Mouse (Mus musculus) cerebellum, adult 9-10 months (tissue): Measurements from ENCODE around the gene Rwdd2b.

Experiments
- DNase-seq: peaks from one replicate; pipeline ENCODE4 v3.0.0; 2022

Rwdd2b gene

DNA sequence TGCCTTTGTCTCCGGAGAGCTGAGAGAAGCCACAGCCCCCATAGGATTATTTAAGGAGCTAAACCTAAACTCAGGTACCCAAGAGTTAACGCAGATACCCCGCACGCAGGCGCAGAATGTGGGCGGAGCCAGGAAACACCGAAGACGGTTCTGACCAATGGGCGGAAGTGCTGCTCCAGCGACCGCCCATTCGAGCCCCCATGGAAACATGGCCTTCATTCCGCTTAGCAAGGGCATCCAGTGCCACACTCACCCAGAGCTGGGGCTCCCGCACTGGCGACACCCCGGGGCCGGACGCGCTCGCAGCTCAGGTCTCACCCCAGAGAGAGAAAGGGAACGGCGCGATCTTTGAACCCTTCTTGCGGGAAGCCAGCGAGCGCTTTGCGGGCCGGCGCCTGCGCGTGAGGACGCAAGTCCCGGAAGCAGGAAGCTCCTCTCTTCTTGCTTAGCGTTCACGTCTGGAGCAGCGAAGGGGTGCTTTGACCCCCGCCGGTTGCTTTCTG is at the start of gene Rwdd2b:
Gene Rwdd2b, minus strand, starts transcription at position 390 of the 503 bp plus-strand sequence.
- DNase-seq = peak; percentile 93

DNA sequence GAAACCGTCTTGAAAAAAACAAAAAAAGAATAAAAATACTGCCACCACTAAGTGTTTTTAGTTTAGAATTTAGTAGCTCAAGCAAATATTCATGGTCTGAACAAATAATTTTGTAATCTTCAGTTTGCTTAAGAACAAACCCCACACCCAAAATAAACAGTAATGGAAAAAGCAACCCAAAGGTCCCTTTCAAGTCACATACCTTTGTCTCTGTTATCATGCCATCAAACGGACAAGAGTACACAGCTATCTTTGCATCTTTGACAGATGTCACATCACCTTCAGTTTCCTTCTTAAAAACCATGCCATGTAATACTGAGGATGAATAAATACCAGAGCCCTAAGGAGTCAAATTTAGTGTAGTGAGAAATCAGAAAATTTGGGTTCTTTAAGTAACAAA is 48.2 kb upstream of the Rwdd2b start:
- DNase-seq = no peak

DNA sequence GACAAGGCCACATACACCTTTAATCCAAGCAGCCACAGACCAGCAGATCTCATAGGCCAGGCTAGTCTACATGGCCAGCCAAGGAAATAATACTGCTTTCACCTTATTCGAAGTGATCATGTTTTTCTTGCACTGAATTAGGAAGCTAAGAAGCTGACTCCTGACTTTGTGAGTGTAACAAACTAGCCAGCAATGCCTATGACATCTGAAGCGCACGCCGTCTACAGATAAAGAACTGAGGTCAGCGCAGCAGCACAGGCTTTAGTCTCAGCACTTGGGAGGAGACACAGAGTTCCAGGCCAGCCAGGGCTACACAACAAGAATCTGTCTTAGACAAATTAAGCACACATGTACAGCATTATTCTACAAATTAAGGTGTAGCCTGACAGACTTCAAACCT is 46.4 kb upstream of the Rwdd2b start:
- DNase-seq = no peak

DNA sequence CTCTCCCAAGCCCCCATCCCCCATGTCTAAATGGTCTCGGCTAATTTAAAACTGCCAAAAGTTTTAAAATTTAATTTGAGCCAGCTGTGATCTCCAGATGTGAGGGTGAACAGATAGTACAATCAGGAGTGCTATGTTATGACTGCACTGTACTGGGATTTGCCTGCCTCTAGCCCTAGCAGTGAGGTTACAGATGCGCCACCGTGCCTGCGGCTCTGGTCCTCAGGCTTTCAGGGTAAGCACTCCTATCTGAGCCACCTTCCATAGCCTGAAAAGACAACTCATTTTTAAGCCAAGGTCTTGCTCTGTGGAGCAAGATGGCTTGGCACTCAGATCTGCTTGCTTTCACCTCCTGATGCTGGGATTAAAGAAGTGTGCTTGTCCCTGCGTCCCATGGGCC is 44.0 kb upstream of the Rwdd2b start:
- no peak for DNase-seq

DNA sequence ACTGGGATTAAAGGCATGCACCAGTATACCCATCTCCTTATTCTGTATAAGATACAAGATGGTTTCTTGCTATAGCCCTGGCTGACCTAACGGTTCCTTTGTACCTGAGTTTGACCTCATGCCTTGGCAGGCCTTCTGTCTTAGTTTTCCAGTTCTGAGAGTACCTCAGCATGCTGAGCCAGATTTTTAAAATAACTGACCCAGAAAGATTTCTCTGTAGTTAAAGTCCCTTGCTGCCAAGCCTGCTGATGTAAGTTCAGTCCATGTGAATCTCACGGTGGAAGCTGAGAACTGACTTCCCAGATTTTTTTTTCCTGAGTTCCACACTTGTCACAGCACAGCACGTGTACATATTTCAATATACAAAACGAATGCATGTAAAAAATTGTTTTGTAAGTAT is 30.2 kb upstream of the Rwdd2b start:
- no peak for DNase-seq

DNA sequence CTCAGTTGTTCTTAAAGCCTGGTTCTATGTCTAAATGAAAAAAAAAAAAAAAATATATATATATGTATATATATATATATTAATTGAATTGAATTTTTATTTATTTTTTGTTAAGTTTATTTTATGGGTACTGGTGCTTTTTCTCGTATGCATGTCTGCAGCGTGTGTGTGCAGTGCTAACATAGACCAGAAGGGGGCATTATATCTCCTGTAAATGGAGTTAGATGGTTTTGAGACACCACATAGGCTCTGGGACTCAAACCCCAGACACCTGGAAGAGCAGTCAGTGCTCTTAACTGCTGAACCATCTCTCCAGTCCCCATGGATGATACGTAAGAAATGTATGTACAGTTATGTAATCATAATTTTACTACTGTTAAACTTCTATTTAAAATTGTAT is 18.4 kb upstream of the Rwdd2b start:
- DNase-seq = no peak

DNA sequence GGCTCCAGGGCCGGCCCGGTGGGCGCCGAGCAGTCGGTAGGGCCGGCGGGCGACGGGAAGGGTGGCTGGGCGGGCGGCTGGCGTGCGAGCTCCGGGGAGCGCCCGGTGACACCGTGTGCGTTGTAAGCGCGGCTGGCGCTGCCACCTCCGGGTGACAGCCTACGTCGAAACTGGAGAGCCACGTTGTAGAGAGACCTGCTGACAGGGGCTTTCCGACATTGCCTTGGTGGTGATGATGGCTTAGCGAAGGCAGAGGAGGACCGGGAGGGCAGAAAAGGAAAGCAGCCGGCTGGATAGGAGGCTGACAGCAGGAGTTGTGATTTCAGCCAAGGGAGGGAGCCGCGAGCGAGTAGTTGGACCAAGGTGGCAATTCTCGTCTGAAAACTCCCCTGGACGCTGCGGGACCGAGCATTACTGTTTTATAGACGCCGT is 14.8 kb upstream of the Rwdd2b start:
- DNase-seq = peak; percentile 42

DNA sequence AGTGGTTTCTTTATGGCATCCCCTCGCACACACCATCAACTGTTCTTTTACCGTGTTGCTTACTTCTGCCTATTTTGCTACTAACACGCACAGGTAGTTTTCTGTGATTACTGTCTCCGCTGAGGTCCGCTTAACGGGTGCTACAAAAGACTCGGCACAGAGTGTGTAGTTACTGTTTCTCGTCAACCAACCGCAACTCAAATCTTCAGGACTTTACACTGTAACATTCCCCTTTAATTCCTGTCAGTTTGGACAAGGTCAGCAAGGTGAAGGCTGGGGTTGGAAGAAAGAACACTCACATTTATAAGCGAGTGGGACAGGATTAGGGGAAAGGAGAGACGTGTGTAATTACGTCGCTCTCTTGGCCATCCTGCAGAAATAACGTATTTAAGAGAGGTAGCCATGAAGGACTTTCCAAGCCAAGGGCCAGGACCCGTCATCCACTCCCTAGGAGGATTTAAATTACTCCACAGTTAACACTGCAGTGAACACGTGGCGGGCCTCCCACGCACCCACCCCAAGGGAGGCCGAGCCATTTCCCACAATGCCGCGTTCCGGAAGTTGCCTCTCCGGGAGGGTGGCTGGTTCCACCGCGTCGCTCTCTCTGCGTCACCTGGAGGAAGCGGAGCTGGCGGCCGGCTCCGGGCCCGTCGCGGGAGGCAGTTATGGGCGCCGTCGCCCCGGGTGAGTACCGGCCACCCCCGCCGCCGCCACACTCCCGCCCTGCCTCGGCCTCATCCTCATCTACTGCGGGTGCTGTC is 14.2 kb upstream of the Rwdd2b start, which contains the start of gene Usp16:
Gene Usp16, plus strand, starts transcription at position 285 of the 761 bp plus-strand sequence.
- DNase-seq = peak; percentile 89

DNA sequence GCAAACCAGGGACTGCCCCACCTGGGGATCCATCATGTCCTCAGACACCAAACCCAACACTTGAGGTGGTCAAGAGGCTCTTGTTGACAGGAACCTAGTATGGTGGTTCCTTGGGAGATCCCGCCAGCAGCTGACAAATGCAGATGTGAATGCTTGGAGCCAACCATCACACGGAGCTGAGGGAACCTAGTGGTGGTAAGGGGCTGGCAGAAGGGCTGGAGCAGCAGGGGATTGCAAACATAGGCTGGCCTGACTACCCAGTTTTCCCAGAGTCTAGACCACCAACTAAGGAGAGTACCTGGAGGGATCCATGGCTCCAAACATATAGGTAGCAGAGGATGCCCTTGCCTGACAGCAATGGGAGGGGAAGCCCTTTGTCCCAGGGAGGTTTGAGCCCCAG is 12.9 kb upstream of the Rwdd2b start:
- DNase-seq = no peak

DNA sequence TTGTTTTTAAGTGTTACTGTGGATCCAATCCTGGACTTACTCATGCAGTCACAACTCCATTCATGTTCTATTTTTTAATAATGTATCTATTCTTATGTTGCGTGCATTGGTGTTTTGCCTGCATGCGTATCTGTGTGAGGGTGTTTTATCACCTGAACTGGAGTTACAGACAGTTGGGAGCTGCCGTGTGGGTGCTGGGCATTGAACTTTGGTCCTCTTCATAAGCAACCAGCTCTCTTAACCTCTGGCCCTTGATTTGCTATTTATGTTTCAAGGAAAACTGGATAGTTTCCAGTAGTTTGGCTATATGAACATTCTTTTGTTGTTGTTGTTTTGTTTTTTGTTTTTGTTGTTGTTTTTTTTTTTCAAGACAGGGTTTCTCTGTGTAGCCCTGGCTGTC is 5.2 kb upstream of the Rwdd2b start:
- no peak for DNase-seq

DNA sequence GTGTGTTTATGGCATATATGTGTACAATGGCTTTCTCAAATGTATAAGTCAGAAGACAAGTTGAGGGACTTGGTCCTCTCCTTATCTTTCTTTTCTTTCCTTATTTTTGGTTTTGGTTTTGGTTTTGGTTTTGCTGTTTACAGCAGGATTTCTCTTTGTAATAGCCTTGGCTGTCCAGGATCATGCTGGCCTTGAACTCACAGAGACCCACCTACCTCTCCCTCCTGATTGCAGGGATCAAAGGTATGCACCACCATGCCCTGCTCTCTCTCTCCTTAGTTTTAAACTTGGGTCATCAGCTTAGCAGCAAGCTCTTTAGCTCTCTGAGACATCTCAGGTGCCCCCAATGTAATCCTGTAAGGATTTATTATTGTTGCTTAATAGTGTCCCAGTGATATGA is 4.7 kb upstream of the Rwdd2b start:
- DNase-seq = no peak

DNA sequence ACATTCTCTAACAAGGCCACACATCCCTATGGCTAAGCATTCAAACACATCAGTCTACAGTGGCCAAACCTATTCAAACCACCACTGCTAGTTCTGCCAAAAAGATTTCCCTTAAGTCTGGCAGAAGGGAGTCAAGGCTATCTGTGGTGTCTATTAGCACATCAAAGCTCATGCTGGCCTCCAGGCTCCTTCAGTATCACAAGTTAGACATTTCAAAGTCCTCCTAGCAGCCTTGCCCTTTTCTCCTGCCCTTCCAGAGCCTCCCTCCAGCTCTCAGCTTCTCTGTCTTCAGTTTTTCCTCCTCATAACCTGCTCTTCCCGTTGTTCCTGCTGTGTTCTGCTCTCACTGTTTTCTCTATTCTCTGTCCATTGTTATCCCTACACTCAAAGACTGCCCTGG is 3.7 kb upstream of the Rwdd2b start:
- no peak for DNase-seq

DNA sequence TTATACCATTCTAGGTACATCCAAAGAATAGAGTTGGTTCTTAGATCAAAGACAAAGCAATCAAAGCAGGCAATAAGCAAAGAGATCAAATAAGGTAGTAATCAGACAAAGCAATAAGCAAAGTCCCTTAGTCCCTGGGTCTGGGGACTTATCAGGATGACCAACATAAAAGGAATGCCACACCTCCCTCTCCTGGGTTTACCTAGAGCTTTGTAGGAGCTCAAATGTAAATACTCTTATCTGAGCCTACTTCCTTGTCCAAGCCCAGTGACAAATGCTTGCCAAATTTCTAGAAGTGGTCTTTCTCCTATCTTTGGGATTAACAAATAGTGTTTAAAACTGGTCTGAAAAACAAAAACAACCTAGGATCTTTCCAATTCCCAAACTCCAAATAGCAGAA is 2.9 kb upstream of the Rwdd2b start:
- DNase-seq = no peak

DNA sequence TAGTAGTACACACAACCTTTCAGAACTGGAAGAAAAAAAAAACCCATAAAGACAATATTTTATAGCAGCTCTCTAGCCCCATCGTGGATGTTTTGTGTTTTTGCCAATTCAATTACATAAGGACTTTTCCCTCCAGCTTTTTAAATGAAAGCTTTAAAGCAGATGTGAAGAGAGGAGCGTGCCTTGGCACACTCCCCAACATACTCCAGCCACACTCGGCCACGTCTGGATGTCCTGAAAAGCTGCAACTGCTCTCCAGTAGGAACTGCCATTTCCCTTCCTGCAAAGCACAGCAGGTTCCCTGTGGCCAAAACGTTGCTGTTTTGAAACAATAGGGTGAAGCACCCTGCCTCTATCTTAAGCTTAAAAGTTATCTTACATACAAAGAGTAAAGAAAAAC is 1.9 kb upstream of the Rwdd2b start:
- no peak for DNase-seq

DNA sequence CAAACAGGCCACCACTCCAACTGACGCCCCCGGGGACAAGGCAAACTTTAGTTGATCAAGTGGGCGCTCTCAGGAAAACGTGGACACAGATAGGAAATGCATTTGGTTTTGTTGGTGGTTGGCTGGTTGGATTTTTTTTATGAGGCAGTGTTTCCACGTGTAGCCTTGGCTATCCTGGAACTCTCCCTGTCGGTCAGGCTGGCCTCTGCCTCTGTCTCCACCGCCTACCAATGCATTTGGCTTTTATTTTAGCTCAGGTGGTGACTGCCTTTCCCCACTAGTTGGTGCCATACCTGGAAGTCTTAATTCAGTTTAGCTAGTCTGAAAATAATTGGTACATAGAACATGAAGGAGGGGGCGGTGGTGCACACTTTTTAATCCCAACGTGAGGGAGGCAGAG is 716 bp upstream of the Rwdd2b start:
- peak; percentile 53 for DNase-seq

DNA sequence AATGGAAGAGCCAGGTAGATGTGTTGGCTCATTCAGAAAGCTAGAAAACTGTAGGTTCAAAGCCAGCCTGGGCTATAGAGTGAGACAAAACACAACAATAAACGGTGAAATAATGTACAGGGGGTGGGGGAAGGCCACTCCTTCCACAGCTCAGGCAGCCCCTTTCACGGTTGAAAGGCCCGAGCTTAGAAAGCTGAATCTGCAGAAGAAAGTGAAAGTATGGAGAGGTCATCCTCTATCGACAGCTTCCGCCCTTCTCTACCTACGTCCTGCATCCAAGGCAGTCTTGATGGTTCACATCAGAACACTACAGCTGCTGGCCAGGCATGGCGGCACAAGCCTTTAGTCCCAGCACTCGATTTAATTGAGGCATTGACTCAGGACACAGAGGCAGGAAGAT is 1.7 kb downstream of the Rwdd2b start:
- no peak for DNase-seq

DNA sequence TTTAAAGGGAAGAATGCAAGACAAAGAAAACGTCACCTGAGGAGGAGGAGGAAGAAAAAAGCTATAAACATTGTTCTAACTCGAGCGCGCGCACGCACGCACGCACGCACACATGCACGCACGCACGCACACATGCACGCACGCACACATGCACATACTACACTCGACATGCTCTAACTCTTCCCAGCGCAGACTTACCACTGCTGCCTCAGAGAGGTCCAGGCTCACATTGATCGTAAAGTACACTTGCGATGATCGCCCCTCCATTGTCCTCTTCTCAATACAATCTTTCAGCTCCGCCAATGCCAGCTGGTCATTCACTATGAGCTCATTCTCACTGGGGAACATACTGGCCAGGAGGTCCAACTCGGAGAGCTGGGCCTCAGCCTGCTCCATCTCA is 3.3 kb downstream of the Rwdd2b start:
- no peak for DNase-seq

DNA sequence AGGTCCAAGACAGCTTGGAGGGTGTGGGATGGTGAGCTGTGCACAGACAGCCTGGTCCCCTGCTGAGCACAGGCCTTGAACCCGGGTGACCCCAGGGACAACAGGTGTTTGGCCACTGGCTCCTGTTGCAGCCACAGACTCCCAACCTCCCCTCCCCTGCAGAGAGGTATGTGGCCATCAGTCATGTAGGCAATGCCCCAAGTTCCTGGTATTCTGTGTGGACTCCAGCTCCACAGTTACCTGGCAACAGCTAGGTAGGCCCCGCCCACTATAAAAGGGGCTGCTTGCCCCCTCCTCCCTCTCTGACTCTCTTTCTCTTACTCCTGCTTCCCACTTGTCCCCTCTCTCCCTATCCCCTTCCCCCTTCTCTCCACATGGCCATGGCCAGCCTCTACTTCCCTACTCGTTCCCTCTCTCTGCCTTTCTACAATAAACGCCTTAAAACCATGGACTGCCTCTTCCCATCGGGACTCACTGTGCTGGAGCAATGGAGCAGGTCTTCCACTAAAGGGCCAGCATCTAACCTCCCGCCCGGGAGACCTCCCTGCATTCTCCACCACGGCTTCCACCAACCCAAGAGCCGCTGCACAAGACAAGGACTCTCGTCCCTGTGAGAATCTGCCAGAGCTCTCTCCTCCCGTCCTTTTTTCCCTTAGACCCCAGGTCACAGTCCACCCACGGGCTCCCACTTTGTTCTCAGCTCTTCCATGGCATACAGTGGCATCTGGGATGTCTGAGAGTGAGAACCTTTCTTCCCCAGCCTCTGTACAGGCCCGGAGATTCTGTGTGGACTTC is 4.8 kb downstream of the Rwdd2b start:
- DNase-seq = no peak

DNA sequence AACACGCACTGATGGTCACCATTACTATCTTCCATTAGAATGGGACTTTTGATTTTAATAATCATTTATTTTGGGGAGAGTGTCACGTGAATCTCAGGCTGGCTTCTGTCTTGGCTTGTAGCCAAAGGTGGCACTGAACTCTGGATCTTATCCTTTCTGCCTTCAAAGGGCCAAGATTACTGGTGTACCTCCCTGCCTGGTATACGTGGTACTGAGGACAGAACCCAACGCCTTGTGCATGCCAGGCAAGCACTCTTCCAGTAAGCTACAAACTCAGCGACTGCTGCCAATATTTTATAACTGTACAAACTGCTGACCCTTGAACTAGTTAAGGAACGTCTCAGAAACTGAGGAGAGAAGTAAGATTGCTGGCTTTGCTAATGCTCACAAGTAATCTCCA is 5.4 kb downstream of the Rwdd2b start:
- DNase-seq = no peak

DNA sequence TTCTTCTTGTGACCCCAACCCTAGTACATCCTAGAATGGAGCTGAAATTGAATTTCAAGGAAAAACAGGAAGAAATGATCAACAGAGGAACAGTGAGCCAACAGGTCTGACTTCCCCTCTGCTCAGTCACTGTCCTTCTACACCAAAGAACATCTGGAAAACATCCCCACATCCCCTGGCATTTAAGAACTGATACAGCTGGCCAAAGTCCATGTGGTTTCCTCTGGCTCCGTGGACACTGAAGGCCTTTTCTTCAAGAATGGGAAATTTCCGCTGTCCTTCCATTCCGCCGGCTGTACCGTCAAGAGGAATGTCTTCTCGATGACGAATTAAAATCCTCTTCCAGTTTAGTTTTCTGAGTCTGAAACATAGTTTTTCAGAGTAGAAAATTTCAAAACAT is 6.1 kb downstream of the Rwdd2b start:
- no peak for DNase-seq

DNA sequence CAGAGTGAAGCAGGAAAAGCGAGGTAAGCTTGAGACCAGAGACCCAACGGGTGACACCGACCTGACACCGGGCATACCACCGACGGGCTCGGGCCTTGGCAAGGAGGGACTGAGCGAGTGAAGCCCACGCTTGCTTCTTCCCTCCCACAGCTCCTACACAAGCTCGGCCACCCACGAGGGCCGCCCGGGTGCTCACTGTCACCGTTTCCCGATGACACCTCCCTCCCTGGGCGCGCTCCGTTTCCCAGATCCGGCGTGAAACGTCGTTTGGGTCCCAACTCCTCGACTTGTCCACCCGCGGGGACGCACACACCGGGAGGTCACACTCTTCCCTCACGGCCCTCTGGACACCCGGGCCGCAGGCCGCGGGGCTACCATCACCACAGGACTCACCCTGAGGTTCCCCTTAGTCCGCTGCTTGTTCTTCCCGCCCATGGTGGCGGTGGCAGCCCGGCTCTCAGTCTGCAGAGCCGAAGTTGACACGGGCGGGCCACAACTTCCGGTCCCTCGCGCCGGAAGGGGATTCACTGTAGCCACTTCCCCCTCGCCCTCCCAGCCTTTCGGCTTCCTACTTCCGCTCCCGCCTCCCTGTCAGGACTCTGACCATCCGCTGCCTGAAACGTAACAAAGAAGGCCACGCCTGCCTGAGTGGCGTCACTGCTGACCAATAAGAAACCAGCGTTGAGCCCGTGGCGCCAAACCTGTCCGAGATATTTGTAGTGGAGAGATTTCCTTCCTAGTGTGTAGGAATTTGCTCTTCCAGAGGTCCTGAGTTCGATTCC is 8.1 kb downstream of the Rwdd2b start, which contains the start of gene Ltn1:
Gene Ltn1, minus strand, starts transcription at position 580 of the 782 bp plus-strand sequence.
- peak; percentile 99 for DNase-seq

DNA sequence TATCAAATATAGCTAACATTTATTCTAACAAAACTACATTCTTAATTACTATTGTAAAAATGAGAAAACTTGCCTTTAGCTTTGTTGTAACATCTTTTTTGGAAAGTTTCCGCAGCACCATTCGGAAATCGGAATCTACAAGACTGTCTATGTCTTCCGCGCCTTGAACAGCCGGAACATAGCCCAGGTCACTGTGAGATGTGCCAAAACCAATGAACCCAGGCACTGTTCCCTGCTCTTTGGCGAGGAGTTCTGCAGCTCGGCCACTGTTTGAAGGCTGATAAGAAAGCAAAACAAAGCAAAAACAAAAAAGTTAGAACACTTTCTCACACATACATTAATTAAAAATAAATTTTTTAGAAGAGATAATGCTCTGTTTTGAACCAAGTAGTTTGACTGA is 12.9 kb downstream of the Rwdd2b start:
- DNase-seq = no peak

DNA sequence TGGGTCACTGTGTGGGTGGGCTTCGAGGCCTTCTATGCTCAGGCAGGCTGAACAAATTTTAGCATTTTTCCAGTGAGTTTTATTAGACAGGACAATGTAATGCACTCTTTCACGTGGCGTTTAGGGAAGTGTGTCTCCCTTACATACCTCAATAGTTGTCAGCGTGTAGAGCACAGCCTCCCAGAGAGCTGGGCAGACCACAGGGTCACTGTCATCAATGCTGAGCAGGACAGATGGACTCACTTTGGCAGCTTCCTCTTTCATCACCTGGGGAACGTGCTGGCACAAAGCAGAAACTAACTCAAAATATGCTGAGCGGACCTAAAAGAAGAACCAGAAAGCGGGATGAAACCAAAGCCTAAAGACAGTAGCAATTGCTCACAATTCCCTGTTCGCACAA is 19.7 kb downstream of the Rwdd2b start:
- no peak for DNase-seq
